Mouse (Mus musculus) kidney, adult 2 months (tissue): Measurements from ENCODE around the gene Nsun6. TPM values are rescaled to one million over a fixed set of nuclear protein-coding genes. Genes with fewer than 3 reads are reported as not detected.

Experiments used
- DNase-seq: peaks from one replicate; pipeline ENCODE4 v3.0.0; 2021
- H3K27ac ChIP-seq: fragments of 200-500 bp; 2 replicates; pipeline ENCODE4 v1.5.1; 2012; ENCODE audit warnings: low read depth, low read length, control low read depth, inconsistent platforms; ENCODE audit not compliant: insufficient read depth
- H3K27me3 ChIP-seq: fragments of 200-500 bp; replicated peaks from 2 replicates; pipeline ENCODE4 v1.6.1; 2012; ENCODE audit warnings: mild to moderate bottlenecking, moderate library complexity, low read length, inconsistent platforms; ENCODE audit not compliant: control insufficient read depth, insufficient read depth
- H3K36me3 ChIP-seq: fragments of 200-500 bp; 2 replicates; pipeline ENCODE4 v1.6.1; 2012; ENCODE audit warnings: mild to moderate bottlenecking, moderate library complexity, low read length, inconsistent platforms; ENCODE audit not compliant: control insufficient read depth, insufficient read depth
- H3K4me1 ChIP-seq: fragments of 200-500 bp; 2 replicates; pipeline ENCODE4 v1.6.1; 2011; ENCODE audit warnings: low read length; ENCODE audit not compliant: control insufficient read depth, insufficient read depth
- H3K4me3 ChIP-seq: fragments of 200-500 bp; 2 replicates; pipeline ENCODE4 v1.5.1; 2011; ENCODE audit warnings: mild to moderate bottlenecking, low read depth, low read length, control low read depth; ENCODE audit not compliant: insufficient read depth
- CTCF ChIP-seq: fragments of 200-500 bp; conservative IDR thresholded peaks from 2 replicates; pipeline ENCODE4 v1.5.1; 2011; ENCODE audit warnings: low read depth, mild to moderate bottlenecking, control low read depth, low read length, moderate library complexity, mixed read lengths; ENCODE audit not compliant: insufficient read depth, insufficient read length
- POLR2A ChIP-seq: fragments of 200-500 bp; IDR thresholded peaks from one replicate; pipeline ENCODE4 v1.6.1; 2011; ENCODE audit warnings: low read depth, low read length, control low read depth
- WGBS: fragments of 180-500 bp; shearing (Covaris S2); methylation state at CpG from one replicate; pipeline ENCODE4 v1.1.7; 2018; 5-methylcytosine and 5-hydroxymethylcytosine counted together
- polyA plus RNA-seq: library from polyadenylated mRNA; depleted of rRNA; stranded (reverse); fragments of >200 nt; gene quantifications from 2 replicates; pipeline ENCODE4 v1.2.3, GENCODE M21; 2012

Gene Nsun6
- polyA plus RNA-seq, 1 experiment: 3.8 TPM

DNA sequence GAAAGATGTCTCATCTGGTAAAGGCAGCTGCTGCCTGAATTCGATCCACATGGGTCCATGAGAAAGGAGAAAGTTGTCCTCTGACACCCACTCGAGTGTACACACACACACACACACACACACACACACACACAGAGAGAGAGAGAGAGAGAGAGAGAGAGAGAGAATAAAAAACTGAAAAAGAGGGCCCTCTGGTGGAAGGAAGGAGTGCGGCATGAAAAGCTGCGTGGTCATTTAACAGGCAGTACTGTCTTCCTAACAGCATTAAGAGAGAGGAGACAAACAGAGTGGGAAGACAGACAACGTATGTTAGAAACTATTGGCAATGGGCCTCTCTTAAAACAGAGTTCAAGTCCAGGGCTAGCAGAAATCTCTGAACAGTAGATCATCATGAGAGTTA, 14.5 kb downstream of the Nsun6 start:
- no peak overlapping the region for H3K4me3 ChIP-seq
- H3K27ac ChIP-seq: no peak overlapping the region
- H3K36me3 ChIP-seq: no peaks in the 10 kb centered on the region; the same call in 1 of the 2 replicates
- 60% methylated on average over 5 of the region's 5 CpGs for WGBS
- no peaks in the 10 kb centered on the region for H3K27me3 ChIP-seq
- DNase-seq: peak; percentile 37
- TF ChIP-seq POLR2A (no peak), CTCF (peak; percentile 35)
- no peaks in the 10 kb centered on the region for H3K4me1 ChIP-seq

DNA sequence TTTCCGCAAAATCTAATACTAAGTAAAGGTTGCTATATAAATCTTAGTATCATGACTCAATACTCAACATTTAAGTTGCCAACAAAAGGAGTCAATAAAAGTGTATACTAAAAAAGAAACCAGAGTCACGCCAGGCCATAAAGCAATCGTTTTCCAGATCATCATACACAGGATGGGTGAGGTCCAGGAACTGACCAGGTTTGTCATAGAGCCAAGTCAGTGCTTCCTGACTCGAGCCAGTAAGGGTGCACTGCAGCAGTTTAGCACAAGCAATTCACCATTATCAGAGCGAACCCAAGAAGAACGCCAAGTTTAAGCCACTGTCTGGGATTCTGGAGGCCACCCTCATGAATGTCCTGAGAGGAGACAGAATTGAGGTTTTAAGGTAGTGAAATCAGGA, 16.2 kb downstream of the Nsun6 start:
- WGBS: 73% methylated on average over 6 of the region's 6 CpGs
- TF ChIP-seq CTCF (no peak), POLR2A (no peak)
- Histone ChIP-seq H3K27ac (peak overlapping the region; percentile 70; the same call in 1 of the 2 replicates), H3K4me1 (no peaks in the 10 kb centered on the region), H3K4me3 (no peak overlapping the region), H3K27me3 (no peaks in the 10 kb centered on the region), H3K36me3 (no peaks in the 10 kb centered on the region; the same call in 1 of the 2 replicates)
- DNase-seq: peak; percentile 81

DNA sequence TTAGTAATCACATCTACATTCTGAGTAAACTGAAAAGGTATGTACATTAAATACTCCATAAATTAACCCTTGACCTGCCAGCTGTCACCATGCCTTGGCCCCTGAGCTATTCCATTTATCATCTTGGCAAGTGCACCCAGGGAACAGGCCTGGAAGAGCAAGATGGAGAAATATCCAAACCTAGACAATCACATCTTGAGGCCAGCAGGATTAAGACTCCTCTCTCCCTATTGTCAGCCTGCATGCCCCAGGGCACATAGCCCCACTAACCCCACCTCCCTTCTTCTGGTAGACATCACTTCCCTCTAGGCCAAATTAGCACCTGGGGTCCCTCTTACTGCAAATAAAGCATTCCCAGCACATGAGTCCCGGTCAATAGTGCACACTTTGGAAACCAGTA, 27.1 kb downstream of the Nsun6 start:
- DNase-seq: no peak
- Histone ChIP-seq H3K4me1 (no peaks in the 10 kb centered on the region), H3K27me3 (no peaks in the 10 kb centered on the region), H3K4me3 (no peak overlapping the region), H3K36me3 (no peaks in the 10 kb centered on the region; the same call in 1 of the 2 replicates), H3K27ac (no peak overlapping the region)
- TF ChIP-seq CTCF (no peak), POLR2A (no peak)
- WGBS: 86% methylated on average over 1 of the region's 1 CpGs

GRCm38 (mm10) chr2:15026817-15027216, 28.1 kb downstream of the Nsun6 start:
- no peak for DNase-seq
- H3K27ac ChIP-seq: no peak overlapping the region
- WGBS: 79% methylated on average over 3 of the region's 3 CpGs
- no peak overlapping the region for H3K4me3 ChIP-seq
- H3K4me1 ChIP-seq: no peaks in the 10 kb centered on the region
- no peaks in the 10 kb centered on the region; the same call in 1 of the 2 replicates for H3K36me3 ChIP-seq
- TF ChIP-seq CTCF (no peak), POLR2A (no peak)
- H3K27me3 ChIP-seq: no peaks in the 10 kb centered on the region

DNA sequence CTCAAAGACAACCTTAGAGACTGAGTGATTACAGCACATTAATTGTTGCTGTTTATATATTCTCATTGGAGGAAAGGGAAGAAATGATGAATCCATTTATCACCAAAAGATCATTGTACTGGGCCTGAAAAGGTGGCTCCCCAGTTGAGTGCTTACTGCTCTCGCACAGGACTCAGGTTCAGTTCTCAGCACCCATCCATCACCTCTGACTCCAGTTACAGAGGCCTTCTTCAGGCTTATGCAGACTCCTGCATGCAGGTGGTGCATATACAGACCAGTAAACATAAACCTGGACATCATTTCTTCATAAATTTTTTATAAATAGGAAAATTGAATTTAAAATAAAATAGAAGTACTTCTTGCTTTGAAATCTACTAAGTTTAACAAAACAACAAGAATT, 46.8 kb downstream of the Nsun6 start:
- Histone ChIP-seq H3K27me3 (no peaks in the 10 kb centered on the region), H3K4me1 (no peaks in the 10 kb centered on the region), H3K27ac (no peak overlapping the region), H3K4me3 (no peak overlapping the region), H3K36me3 (no peaks in the 10 kb centered on the region)
- TF ChIP-seq CTCF: no peak
- no peak for TF ChIP-seq POLR2A
- no peak for DNase-seq
- WGBS: 89% methylated on average over 1 of the region's 1 CpGs

GRCm38 (mm10) chr2:15007531-15007930, 47.3 kb downstream of the Nsun6 start:
- Histone ChIP-seq H3K4me1 (no peaks in the 10 kb centered on the region), H3K27ac (no peak overlapping the region), H3K4me3 (no peak overlapping the region), H3K36me3 (no peaks in the 10 kb centered on the region), H3K27me3 (no peaks in the 10 kb centered on the region)
- no peak for DNase-seq
- WGBS: 74% methylated on average over 3 of the region's 3 CpGs
- TF ChIP-seq CTCF (no peak), POLR2A (no peak)

DNA sequence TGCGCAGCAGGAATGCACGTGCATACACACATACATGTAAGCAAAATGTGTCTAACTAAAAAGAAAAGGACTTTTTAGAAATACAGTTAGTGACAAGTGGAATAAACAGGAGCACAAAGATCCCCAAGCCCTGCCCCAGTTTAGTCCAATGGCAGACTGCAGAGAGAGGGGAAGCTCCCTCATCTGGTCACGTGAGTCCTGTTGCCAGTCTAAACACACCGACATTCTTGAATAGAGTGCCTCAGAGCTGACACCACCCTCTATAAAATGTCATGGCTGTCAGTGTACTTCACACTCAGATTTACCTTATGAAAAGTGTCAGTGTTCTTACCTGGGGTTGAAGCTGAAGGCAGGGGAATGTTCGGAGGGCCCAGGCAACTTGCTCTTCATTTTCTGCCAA, 57.0 kb downstream of the Nsun6 start:
- WGBS: 83% methylated on average over 5 of the region's 5 CpGs
- no peak for TF ChIP-seq CTCF
- no peak for TF ChIP-seq POLR2A
- H3K27me3 ChIP-seq: no peaks in the 10 kb centered on the region
- no peak for DNase-seq
- no peaks in the 10 kb centered on the region for H3K36me3 ChIP-seq
- H3K4me1 ChIP-seq: no peaks in the 10 kb centered on the region
- no peak overlapping the region for H3K4me3 ChIP-seq
- H3K27ac ChIP-seq: no peak overlapping the region
